Mouse (Mus musculus) cortical plate, adult 2 months (tissue): ENCODE measurements around the gene Gm11596.
"Not testable (repeated sequence)": the region's sequence is repeated elsewhere in the genome, so short reads cannot be mapped to it uniquely, and the experiment has no call there.

Experiments
- CTCF ChIP-seq: fragments of 200-500 bp; IDR thresholded peaks from 2 replicates; pipeline ENCODE4 v1.5.1; 2011; ENCODE audit warnings: mild to moderate bottlenecking, control low read depth, low read length; ENCODE audit not compliant: insufficient read depth; ENCODE audit errors: extremely low read depth
- POLR2A ChIP-seq: fragments of 200-500 bp; IDR thresholded peaks from 2 replicates; pipeline ENCODE4 v1.6.1; 2011; ENCODE audit warnings: mild to moderate bottlenecking, low read length, control low read depth; ENCODE audit not compliant: insufficient read depth; ENCODE audit errors: extremely low read depth

DNA sequence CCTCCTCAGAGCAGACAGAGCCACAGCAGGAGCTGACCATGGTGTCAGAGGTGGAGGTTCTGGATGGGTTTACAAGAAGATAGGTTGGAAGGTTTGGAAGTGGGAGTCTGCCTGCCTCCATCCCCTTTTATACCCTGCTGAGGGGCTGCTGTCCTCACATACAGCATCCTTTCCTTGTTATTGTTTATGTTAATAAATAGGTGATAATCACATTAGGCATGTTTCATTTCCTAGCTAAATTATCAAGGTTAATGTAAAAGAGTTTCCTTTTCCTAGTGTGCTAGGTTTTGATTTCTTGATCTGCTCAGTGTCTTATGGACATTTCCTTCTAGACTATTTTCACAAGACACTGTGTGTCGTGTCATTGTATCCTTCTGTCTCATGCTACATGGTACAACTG lies 11.1 kb upstream of the Gm11596 start, which contains the start of gene Gm11554:
- TF ChIP-seq CTCF, POLR2A: not testable (repeated sequence)
